Mouse (Mus musculus) embryonic facial prominence, embryonic 14.5 days (tissue): ENCODE measurements around the gene Ets1. TPM values are rescaled to one million over a fixed set of nuclear protein-coding genes. Genes with fewer than 3 reads are reported as not detected.

Source experiments
- ATAC-seq: fragments of 200-750 bp; cut with Nextera tagmentation; 2 replicates; pipeline ENCODE4 v1.8.0; 2017; ENCODE audit warnings: low read depth, moderate number of reproducible peaks, moderate TSS enrichment
- DNase-seq: peaks from one replicate; pipeline ENCODE4 v3.0.0-alpha.2; 2015; ENCODE audit warnings: low spot score
- H3K27ac ChIP-seq: fragments of 300-500 bp; sonication (generic); replicated peaks from 2 replicates; pipeline ENCODE4 v1.5.1; 2014; ENCODE audit warnings: low read depth, mild to moderate bottlenecking, low read length, moderate library complexity
- H3K27me3 ChIP-seq: fragments of 300-500 bp; sonication (generic); replicated peaks from 2 replicates; pipeline ENCODE4 v1.6.1; 2014; ENCODE audit warnings: low read length; ENCODE audit not compliant: control insufficient read depth, insufficient read depth
- H3K36me3 ChIP-seq: fragments of 300-500 bp; sonication (generic); 2 replicates; pipeline ENCODE4 v1.6.1; 2014; ENCODE audit warnings: low read length, mixed read lengths; ENCODE audit not compliant: control insufficient read depth, insufficient read depth
- H3K4me1 ChIP-seq: fragments of 300-500 bp; sonication (generic); 2 replicates; pipeline ENCODE4 v1.6.1; 2014; ENCODE audit warnings: antibody characterized with exemption, low read length; ENCODE audit not compliant: control insufficient read depth, insufficient read depth
- H3K4me2 ChIP-seq: fragments of 300-500 bp; sonication (generic); 2 replicates; pipeline ENCODE4 v1.6.1; 2014; ENCODE audit warnings: low read depth, mild to moderate bottlenecking, low read length, moderate library complexity, mixed read lengths
- H3K4me3 ChIP-seq: fragments of 300-500 bp; sonication (generic); 2 replicates; pipeline ENCODE4 v1.5.1; 2014; ENCODE audit warnings: low read depth, mild to moderate bottlenecking, low read length
- H3K9ac ChIP-seq: fragments of 300-500 bp; sonication (generic); 2 replicates; pipeline ENCODE4 v1.6.1; 2014; ENCODE audit warnings: low read depth, mild to moderate bottlenecking, low read length, moderate library complexity, mixed read lengths
- H3K9me3 ChIP-seq: fragments of 300-500 bp; sonication (generic); 2 replicates; pipeline ENCODE4 v1.6.1; 2016; ENCODE audit warnings: low read length; ENCODE audit not compliant: control insufficient read depth
- WGBS: fragments of 180-500 bp; shearing (Covaris S2); extraction: QIAGEN DNeasy Blood & Tissue Kit; methylation state at CpG from one replicate; pipeline ENCODE4 v1.1.7; 2014; 5-methylcytosine and 5-hydroxymethylcytosine counted together
- polyA plus RNA-seq: library from polyadenylated mRNA; unstranded; fragments of >200 nt; fragmentation: Nextera tagmentation; extraction: Ambion mirVana; gene quantifications from 2 replicates; pipeline ENCODE4 v1.2.1, GENCODE M21; 2014

The Ets1 gene
- polyA plus RNA-seq, 1 experiment from 2014 or later = 32.7 TPM

GRCm38 (mm10) chr9:32713106-32713505, 77.1 kb downstream of the Ets1 start:
- 87% methylated on average over 1 of the region's 1 CpGs for WGBS
- Histone ChIP-seq H3K9me3 (no peaks in the 10 kb centered on the region), H3K27me3 (no peaks in the 10 kb centered on the region), H3K4me2 (no peak overlapping the region), H3K27ac (no peak overlapping the region), H3K4me3 (no peak overlapping the region), H3K9ac (no peak overlapping the region), H3K4me1 (peaks cover 82% of the 10 kb centered on the region), H3K36me3 (no peaks in the 10 kb centered on the region)
- DNase-seq = no peak
- no peak for ATAC-seq

- H3K27me3 ChIP-seq = no peaks in the 10 kb centered on the region
- ATAC-seq (no peak), DNase-seq (no peak)
- H3K27ac ChIP-seq = no peak overlapping the region
- H3K4me3 ChIP-seq = no peak overlapping the region
- peaks cover 80% of the 10 kb centered on the region for H3K4me1 ChIP-seq
- 48% methylated on average over 4 of the region's 4 CpGs for WGBS
- no peaks in the 10 kb centered on the region for H3K9me3 ChIP-seq
- no peaks in the 10 kb centered on the region for H3K36me3 ChIP-seq
- no peak overlapping the region for H3K9ac ChIP-seq
- H3K4me2 ChIP-seq = no peak overlapping the region; the same call in 1 of the 2 replicates
Measured at GRCm38 (mm10) chr9:32713790-32714189, 77.8 kb downstream of the Ets1 start.

DNA sequence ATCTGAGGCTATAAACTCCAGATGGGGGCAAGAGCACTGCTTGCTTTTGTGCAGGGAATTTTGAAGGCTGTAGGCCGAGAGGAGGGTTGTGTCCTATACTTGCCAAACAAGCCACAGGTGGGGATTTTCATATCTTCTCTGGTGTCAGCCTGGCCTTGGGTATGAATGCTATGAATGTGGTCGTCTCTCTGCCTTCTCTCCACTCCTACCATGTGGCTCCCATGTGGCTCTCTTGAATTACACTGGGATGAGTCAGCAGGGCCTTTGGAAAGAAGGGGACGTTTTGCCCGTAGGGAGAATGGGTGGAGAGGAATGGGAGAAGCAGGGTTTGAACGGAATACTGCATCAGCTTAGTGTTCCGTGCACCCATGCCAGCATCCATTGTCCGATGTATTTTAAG, 78.5 kb downstream of the Ets1 start:
- Histone ChIP-seq H3K36me3 (no peaks in the 10 kb centered on the region), H3K27me3 (no peaks in the 10 kb centered on the region), H3K4me1 (peaks cover 76% of the 10 kb centered on the region), H3K9ac (no peak overlapping the region), H3K9me3 (no peaks in the 10 kb centered on the region), H3K4me2 (no peak overlapping the region), H3K4me3 (no peak overlapping the region), H3K27ac (no peak overlapping the region)
- WGBS = 51% methylated on average over 7 of the region's 7 CpGs
- no peak for DNase-seq
- ATAC-seq = no peak

GRCm38 (mm10) chr9:32715806-32716466, 79.9 kb downstream of the Ets1 start:
- H3K27me3 ChIP-seq = no peaks in the 10 kb centered on the region
- H3K4me2 ChIP-seq = no peak overlapping the region
- 42% methylated on average over 9 of the region's 9 CpGs for WGBS
- peak; percentile 38; the same call in 1 of the 2 replicates for ATAC-seq
- no peaks in the 10 kb centered on the region for H3K9me3 ChIP-seq
- no peak overlapping the region; the same call in 1 of the 2 replicates for H3K27ac ChIP-seq
- H3K4me3 ChIP-seq = no peak overlapping the region
- H3K4me1 ChIP-seq = peaks cover 81% of the 10 kb centered on the region
- H3K9ac ChIP-seq = no peak overlapping the region
- peak; percentile 82 for DNase-seq
- no peaks in the 10 kb centered on the region for H3K36me3 ChIP-seq

DNA sequence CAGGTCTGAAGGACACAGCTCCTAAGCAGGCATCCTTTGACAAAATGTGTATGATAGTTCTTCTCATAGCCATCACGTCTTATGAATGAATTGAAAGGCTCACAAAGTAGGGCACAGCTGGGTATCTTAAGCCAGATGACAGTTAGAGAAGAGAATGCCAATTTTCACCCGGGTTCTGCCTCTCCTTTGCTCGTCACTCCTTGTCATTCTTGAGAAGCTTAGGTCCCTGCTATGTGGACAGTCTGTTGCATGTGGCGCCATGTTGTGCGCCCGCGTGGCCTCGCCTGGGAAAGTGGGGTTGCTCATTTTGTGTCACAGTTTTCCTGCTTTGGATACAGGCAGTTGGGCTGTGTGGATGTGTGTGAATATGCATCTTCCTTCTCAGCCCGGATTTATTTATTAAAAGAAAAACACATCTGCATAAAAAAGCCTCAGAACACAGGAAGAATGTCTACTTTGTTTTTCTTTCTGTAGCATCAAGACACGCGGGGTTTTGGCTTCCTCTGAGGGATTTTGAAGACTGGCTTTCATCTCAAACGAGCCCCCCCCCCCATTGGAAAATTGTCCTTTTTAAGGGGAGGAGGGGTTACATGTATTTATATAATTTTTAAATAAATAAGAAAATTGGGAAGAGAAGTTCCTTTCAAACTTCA, 81.4 kb downstream of the Ets1 start:
- H3K9ac ChIP-seq = no peak overlapping the region
- WGBS = 63% methylated on average over 12 of the region's 12 CpGs
- H3K4me1 ChIP-seq = peaks cover 75% of the 10 kb centered on the region
- DNase-seq = no peak
- H3K36me3 ChIP-seq = no peaks in the 10 kb centered on the region
- no peak overlapping the region for H3K4me2 ChIP-seq
- H3K9me3 ChIP-seq = no peaks in the 10 kb centered on the region
- no peaks in the 10 kb centered on the region for H3K27me3 ChIP-seq
- H3K27ac ChIP-seq = peak overlapping the region; percentile 66
- no peak for ATAC-seq
- H3K4me3 ChIP-seq = no peak overlapping the region

DNA sequence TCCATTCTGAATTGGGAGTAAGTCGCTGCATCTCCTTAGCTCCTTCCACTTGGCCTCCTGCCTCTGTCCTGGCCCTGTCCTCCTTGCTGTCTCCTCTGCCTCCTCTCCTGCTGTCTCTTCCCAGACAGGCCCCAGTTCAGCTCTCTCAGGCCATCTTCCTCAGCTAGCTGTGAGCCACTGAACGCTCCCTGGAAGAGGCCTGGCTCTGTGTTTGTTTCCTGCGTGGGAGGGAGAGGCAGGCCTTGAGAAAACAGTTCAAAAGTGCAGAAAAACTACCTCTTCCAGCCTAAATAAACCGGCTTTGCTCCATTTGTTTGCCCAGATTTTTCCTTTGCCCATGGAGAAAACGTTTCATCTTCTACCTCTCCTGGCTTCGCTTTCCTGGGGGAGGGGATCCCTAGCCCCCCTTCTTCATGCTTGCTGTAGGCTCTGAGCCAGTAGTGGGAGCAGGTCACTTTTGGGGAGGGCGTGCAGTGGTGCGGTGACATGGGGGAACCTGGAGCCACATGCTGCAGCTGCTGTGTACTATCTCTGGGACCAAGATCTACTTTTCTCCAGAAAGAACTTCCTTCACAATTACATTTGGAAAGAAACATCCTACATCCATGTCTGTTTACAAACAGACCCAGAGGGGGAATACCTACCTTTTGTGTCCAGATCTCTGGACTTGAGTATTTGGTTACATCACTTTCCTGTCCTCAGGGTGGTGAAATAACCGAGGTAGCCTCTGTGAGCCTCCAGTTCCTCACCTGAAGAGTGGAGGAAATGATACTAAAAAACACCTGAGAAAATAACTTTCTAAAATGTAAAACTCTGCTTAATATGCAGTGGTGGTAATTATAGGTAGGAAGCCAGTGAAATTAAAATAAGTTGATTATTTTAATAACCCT, 82.2 kb downstream of the Ets1 start:
- Histone ChIP-seq H3K36me3 (no peaks in the 10 kb centered on the region), H3K27ac (peak overlapping the region; percentile 66), H3K4me3 (no peak overlapping the region), H3K9ac (no peak overlapping the region), H3K27me3 (no peaks in the 10 kb centered on the region), H3K9me3 (no peaks in the 10 kb centered on the region), H3K4me2 (no peak overlapping the region), H3K4me1 (peaks cover 72% of the 10 kb centered on the region)
- no peak for ATAC-seq
- 39% methylated on average over 9 of the region's 9 CpGs for WGBS
- DNase-seq = peak; percentile 41

DNA sequence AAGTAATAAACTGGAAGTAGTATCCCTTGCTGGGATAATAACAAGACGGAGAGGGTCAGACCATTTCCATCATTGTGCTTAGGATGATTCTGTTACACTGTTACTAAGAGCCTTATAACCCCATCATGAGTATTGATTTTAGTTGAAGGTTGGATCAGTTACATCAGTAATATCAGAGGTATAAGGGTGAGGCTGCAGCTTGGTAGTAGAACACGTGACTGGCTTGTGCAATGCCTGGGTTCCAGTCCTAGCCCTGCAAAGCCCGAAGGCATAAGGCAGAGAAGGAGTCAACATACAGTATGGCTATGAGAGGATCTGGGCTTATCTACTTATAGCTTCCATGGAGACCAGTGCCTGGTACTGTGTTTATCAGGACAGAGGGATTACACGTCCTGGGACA, 82.8 kb downstream of the Ets1 start:
- H3K4me1 ChIP-seq = peaks cover 66% of the 10 kb centered on the region
- H3K27me3 ChIP-seq = no peaks in the 10 kb centered on the region

GRCm38 (mm10) chr9:32719941-32720263, 83.9 kb downstream of the Ets1 start:
- ATAC-seq = no peak
- peak overlapping the region; percentile 64; the same call in 1 of the 2 replicates for H3K27ac ChIP-seq
- no peaks in the 10 kb centered on the region for H3K36me3 ChIP-seq
- H3K27me3 ChIP-seq = no peaks in the 10 kb centered on the region
- H3K9me3 ChIP-seq = no peaks in the 10 kb centered on the region
- H3K4me3 ChIP-seq = no peak overlapping the region
- WGBS = 23% methylated on average over 3 of the region's 3 CpGs
- H3K4me1 ChIP-seq = peaks cover 55% of the 10 kb centered on the region
- no peak overlapping the region for H3K9ac ChIP-seq
- peak overlapping the region; percentile 21; the same call in 1 of the 2 replicates for H3K4me2 ChIP-seq
- DNase-seq = no peak

More for the DNA sequence above, 82.8 kb downstream of the Ets1 start:
- no peak overlapping the region for H3K27ac ChIP-seq
- H3K9me3 ChIP-seq = no peaks in the 10 kb centered on the region
- no peak overlapping the region for H3K9ac ChIP-seq
- no peaks in the 10 kb centered on the region for H3K36me3 ChIP-seq
- no peak for DNase-seq
- no peak overlapping the region for H3K4me3 ChIP-seq
- no peak overlapping the region for H3K4me2 ChIP-seq
- no peak for ATAC-seq
- WGBS = 88% methylated on average over 4 of the region's 4 CpGs
